Mouse (Mus musculus) c-Kit-positive CD71-positive TER-119-positive erythroid progenitor cells, embryonic 14.5 days (primary cell): ENCODE results near the gene Cers6.

Source experiments
- DNase-seq: peaks from one replicate; pipeline ENCODE4 v3.0.0-alpha.2; 2013; ENCODE audit warnings: low spot score

The Cers6 gene

DNA sequence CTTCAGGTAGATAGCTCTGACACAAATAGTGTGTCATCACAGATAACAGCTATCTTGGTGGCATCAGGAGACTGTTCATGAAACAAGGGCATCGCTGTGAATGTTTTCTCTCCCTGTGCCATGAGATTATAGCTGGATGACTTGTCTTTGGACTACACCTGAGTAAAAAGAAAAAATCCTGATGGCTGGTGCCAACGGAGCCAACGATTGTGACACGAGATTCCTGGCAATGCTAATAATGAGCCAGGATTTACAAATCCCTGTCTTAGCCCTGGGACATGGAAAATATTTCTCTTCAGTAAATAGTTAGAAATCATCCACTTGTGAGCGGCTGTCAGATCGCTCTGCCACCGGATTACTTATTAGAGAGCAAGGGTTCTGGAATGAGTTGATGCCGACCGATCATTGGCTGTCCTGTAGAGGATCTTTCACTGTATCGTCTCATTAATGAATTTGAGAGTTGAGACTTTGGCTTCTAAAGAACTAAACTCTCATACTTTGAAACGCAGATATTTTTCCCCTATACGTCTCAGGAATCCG lies 157.9 kb downstream of the Cers6 start:
- no peak for DNase-seq

- DNase-seq, result no peak
Measured at GRCm38 (mm10) chr2:69019821-69020489, 158.7 kb downstream of the Cers6 start.

DNA sequence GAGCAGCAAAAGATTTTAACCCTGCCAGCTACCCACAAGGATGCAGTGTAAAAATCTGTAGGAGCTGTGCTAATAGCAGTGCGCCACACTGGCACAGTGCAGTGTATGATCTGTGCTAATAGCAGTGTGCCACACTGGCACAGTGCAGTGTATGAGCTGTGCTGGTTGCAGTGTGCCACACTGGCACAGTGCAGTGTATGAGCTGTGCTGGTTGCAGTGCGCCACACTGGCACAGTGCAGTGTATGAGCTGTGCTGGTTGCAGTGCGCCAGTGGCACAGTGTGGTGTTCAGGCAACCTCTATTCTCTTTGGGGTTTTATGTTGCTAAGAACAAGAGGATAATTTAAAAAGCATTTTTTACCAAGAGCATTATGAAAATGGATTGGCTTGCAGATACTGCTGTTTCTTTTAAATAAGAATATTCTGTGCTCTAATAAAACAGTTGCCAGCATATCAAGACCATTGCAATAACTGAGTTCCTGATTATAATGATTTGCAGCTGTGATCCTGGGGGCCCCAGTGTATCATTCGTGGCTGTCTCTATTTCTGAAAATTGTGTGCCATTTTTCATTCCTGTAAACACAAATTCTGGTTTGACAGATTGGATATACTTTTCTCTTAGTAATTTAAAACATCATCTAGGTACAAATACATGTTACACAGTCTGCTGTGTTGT lies 159.5 kb downstream of the Cers6 start:
- DNase-seq, result no peak

DNA sequence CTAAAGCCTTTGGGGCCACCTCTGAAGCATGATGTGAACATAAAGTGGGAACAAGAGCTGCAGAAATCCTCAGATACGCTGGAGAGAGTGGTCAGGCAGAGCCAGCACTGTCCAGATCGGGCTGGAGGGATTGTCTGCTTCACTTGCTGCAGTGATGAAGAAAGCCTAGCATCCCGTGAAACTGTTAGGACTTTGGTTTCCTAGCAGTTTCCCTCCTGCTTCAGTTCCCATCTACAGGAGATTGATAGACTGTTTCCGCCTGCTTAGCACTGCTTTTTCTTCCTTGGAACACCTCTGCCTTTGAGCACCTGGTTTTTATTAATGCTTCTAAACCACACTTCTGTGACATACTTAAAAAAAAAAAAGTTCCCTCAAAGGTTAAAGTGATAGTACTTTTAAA lies 160.3 kb downstream of the Cers6 start:
- no peak for DNase-seq

- DNase-seq, result no peak
Measured at GRCm38 (mm10) chr2:69024856-69025255, 163.6 kb downstream of the Cers6 start.

DNA sequence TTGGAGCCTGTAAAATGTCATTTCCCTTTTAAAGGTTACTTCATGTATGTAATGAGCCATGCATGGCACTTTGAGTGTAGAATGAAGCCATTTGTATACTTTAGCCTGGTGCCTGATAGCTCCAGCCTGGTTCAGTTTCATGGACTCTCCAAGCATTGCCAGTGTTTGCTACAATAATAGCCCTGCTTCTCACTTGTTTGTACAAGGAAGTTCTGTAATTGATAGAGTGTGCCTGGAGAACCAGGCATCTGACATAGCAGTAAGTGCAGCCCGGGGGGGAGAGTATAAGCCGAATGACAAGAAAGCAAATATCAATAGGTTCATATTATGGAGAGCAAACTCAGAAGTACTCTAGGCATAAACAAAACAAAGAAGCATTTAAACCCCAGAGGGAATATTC lies 171.3 kb downstream of the Cers6 start:
- DNase-seq, result no peak

- DNase-seq, result no peak
Measured at GRCm38 (mm10) chr2:69035457-69035856, 174.2 kb downstream of the Cers6 start.

- no peak for DNase-seq
Measured at GRCm38 (mm10) chr2:69037362-69037761, 176.1 kb downstream of the Cers6 start.

DNA sequence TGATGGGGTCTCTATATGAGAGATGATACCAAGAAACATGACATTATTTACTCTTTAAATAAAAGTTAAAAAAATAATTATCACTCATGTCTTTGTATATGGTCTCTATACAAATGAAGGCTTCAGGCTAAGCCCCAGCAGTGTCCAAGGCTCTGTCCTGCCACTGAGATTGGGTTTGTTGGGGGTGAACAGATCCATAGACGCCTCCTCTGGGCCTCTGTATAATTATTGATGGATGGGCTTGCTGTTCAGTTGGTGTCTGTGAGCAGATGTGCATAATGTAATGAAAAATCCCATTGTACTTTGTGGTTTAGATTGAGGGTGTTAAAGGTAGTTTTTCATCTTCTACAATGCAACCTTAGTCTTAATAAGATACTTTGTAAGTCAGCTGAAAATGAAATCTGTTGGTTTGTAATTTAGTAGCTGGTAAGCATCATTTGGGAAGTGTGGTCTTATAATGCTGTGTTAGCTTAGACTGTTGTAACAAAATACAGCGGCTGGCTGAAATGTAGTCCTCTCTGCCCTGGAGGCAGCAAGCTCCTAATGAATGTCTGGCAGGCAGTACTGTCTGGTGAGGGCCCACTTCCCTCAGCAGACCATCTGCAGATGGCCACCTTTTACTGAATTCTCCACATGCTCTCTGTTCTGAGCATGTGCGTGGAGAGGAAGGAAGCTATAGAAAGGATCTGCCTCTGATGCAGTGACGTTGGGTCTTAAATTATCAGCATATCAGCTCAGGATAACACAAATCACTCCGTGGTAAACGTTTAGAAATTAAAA lies 181.3 kb downstream of the Cers6 start:
- no peak for DNase-seq

DNA sequence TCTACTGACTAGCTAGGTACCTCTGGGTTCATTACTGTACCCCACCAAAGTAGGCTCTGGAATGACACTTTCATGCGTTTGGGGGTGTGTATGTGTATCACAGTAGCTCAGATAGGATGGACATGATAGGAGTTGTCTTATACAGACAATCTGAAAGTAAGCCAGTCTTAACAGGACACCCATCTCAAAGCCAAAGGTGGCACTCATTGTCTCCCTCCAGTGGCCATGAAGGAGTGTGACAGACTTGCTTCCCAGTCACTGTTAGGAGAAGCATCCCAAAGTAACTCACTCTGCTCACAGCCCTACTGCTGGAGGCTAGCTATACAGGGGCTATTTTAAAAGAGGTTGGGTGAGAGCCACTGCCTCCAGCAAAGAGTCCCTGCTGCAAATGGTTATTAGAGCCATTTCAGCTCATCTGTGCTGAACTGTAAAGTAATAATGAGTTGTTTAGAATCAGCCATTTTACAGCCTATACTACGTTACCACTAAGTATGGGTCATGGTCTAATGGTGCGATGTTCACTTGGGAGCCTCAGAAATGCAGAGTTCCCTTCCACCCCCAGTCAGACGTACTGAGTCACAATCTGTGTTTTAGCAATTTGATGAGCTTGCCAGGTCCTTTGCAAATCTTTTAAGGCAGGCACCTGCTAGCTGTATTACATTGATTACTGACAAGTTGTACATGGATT lies 182.3 kb downstream of the Cers6 start:
- peak; percentile 17 for DNase-seq

- no peak for DNase-seq
Measured at GRCm38 (mm10) chr2:69045926-69046325, 184.7 kb downstream of the Cers6 start.

- DNase-seq, result no peak
Measured at GRCm38 (mm10) chr2:69047297-69047696, 186.1 kb downstream of the Cers6 start.

- DNase-seq, result no peak
Measured at GRCm38 (mm10) chr2:69047805-69048204, 186.6 kb downstream of the Cers6 start.

DNA sequence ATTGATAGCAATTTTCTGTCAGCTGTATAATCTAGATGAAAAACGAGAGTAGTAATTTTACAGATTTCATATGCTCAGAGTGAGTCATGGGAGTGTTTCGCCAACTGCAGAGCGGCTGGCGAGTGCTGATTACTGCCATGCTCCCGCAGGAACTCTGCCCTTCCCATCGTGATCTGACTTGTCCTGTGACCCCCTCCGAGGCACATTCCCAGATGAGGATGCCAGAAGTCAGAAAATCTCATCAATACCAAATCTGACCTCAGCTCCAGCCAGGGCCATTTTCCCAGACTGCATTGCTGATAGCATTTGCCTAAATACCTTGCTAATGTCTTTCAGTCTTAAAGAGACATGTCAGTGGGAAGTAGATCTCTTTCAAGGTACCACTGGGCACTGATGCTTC lies 187.9 kb downstream of the Cers6 start:
- no peak for DNase-seq

DNA sequence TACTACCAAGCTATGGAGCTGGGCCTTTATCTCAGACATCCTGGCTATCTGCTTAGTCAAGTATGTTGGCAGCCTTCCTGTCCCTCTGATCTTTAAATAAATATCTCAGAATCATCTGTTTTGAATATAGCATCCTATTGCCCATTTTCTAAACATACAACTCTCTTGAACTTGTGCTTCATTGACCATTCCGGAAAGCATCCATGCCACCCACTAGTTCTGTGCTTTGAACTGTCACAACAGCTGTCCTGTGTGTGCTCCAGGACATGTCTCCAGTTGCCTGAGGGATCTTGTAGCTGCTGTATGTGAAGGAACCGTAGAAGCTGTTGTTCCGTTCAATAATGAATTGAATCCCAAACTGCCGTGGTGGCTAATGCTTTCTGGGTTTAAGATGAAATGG lies 188.9 kb downstream of the Cers6 start:
- no peak for DNase-seq

GRCm38 (mm10) chr2:69051596-69051995 lies 190.4 kb downstream of the Cers6 start:
- DNase-seq, result no peak

DNA sequence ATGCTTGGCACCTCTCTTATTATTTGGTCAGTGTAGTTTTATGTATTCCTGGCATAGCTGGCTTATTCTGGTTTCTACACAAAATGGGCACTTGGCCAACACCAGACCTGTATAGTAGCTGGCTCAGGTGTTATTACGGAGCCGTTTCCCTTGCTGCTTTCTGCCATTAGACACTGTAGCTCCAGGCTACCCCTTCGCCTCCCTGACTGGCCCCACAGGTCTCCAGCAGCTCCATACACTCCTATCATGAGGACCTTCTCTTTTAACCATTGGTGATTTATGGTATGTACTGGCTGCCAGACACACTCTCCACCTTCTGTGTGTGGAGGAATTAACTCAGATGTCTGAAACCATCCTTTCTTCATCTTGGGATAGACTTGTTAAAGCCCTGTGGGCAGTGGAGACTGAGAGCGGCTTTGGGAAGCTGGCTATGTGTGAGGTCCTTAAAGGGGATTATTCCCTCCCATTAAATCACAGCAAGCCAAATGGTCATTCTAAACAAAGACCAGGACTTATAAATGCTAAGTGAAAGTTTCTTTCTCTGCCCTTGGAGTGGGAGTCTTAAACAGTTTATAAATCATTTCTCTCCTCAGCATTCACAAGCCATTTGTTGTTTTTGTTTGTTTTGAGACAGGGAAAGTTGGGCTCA lies 192.1 kb downstream of the Cers6 start:
- DNase-seq, result no peak

DNA sequence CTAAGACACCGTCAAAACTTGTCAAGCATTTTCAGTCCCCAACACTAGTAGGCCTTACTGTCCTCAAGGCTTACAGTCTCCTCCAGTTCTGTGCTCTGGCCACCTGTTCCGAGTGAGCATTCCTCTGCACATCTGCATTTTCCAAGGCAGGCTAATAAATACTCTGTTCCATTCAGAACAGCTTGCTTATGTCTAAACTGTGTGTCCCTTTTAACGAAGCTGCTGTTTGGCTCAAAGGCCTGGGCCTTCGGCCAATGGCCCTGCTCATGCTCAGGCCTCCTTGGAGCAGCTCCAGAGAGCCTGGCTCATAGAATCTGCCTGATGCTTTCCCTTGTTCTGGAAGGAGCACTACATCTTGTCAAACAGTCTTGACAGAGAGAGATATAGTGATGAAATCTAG lies 193.0 kb downstream of the Cers6 start:
- no peak for DNase-seq

DNA sequence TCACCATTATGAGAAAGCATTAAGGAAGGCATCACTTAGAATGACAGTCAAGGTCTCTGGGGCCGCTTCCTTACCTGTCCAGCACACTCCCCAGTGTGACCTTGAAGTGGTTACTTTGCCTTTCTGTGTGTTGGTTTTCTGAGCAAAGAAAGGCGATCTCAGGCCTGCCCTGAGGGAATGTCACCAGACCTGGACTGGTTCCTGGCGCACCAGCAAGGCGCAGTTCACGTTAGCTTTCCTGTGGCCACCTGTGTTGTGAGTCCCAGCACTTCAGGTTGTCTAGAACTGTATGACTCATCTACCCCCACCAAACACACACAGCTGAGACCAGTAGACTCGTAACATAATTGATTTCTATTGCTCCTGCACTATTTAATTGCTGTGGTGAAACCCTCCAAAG lies 193.9 kb downstream of the Cers6 start:
- no peak for DNase-seq

DNA sequence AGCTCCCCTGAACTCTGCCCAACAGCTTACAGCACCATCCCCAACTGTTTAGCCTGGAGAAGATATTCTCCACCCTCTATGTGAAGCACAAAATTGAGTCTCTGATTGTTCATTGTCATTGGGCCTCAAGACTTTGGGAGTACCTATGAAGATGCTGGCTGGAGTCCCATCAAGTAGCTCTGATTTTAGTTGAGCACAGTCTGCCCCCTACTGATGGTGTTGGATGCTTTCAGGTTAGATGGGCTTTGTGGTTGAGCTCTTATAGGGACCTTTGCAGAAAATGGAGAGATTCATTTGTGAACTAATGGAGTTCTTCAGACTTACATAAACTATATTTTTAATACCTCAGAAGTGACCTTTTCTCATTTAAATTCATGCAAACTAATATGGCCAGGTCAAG lies 200.1 kb downstream of the Cers6 start:
- peak; percentile 6 for DNase-seq

- DNase-seq, result no peak
Measured at GRCm38 (mm10) chr2:69061910-69062689, 200.9 kb downstream of the Cers6 start.
